Mouse (Mus musculus): ENCODE measurements around the gene 4931428F04Rik. TPM values are rescaled to one million over a fixed set of nuclear protein-coding genes. Genes with fewer than 3 reads are reported as not detected.
A peak's percentile ranks its signal among the peaks of the same experiment; 100 is the strongest.

4931428F04Rik gene
- polyA plus RNA-seq (2012; ENCODE audit: insufficient read depth, low replicate concordance) = 1.6 and 1.8 TPM in 2 replicates

DNA sequence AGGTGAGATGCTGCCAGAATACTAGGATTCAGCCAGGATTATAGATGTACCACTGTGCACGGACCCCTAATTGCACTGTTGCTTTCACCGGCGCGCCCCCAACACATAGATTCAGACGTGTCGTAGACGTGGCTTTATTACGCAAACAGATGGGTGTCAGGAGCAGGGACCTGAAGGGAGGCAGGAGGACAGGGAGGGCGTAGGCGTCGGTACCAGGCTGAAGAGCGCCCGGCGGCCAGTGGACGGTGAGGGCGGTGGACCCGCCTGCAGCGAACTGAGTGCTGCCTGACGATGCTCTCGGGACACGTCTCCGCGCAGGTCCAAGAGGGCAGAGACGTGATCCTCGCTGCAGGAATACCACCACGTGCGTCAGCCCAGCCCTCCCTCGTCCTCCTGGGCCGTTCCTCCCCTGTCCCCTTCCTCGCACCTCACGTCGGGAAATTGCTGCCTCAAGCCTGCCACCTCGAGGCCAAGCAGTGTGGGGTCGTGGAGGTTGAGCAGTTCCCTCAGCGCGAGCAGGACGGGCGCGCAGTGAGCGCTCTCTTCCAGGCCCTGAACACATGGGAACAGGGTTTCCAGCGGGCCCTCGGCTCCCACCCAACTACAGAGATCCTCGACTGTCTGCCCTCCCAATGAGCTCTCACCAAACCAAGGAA lies at the start of gene 4931428F04Rik:
Gene 4931428F04Rik (minus strand): TSS at position 60 of the 656 bp plus-strand sequence.
- peaks cover 67% of the 10 kb centered on the region for H3K4me1 ChIP-seq
- peak within 1 kb of the TSS; percentile 94 for H3K4me3 ChIP-seq (replicated peaks)
- H3K9me3 ChIP-seq = no peaks in the 10 kb centered on the region
- peaks cover 32% of the 10 kb centered on the region for H3K36me3 ChIP-seq (replicated peaks; ENCODE audit: low read length)
- peaks cover 6% of the 10 kb centered on the region for H3K27me3 ChIP-seq (replicated peaks)
- no peak for TF ChIP-seq GATA1 (IDR thresholded peaks at IDR 0.05; ENCODE audit: borderline replicate concordance, low read length)
- TF ChIP-seq FLI1 (IDR thresholded peaks at IDR 0.05; ENCODE audit: low read length) = no peak

GRCm38 (mm10) chr8:105338992-105339391 lies 49.3 kb upstream of the 4931428F04Rik start:
- Histone ChIP-seq H3K27me3 (replicated peaks) (no peaks in the 10 kb centered on the region), H3K9me3 (no peaks in the 10 kb centered on the region), H3K36me3 (replicated peaks; ENCODE audit: low read length) (peaks cover 92% of the 10 kb centered on the region), H3K4me1 (peaks cover 95% of the 10 kb centered on the region), H3K4me3 (replicated peaks) (peak overlapping the region; percentile 83)
- TF ChIP-seq GATA1 (IDR thresholded peaks at IDR 0.05; ENCODE audit: borderline replicate concordance, low read length) = no peak; the same call in 2 of the 3 replicates
- no peak for TF ChIP-seq FLI1 (IDR thresholded peaks at IDR 0.05; ENCODE audit: low read length)

- Histone ChIP-seq H3K27me3 (replicated peaks) (no peaks in the 10 kb centered on the region), H3K4me1 (peaks cover 91% of the 10 kb centered on the region), H3K36me3 (replicated peaks; ENCODE audit: low read length) (peaks cover 97% of the 10 kb centered on the region), H3K4me3 (replicated peaks) (peak overlapping the region; percentile 4), H3K9me3 (no peaks in the 10 kb centered on the region)
- no peak for TF ChIP-seq GATA1 (IDR thresholded peaks at IDR 0.05; ENCODE audit: borderline replicate concordance, low read length)
- TF ChIP-seq FLI1 (IDR thresholded peaks at IDR 0.05; ENCODE audit: low read length) = no peak
Measured at GRCm38 (mm10) chr8:105336373-105337130, 46.9 kb upstream of the 4931428F04Rik start.

DNA sequence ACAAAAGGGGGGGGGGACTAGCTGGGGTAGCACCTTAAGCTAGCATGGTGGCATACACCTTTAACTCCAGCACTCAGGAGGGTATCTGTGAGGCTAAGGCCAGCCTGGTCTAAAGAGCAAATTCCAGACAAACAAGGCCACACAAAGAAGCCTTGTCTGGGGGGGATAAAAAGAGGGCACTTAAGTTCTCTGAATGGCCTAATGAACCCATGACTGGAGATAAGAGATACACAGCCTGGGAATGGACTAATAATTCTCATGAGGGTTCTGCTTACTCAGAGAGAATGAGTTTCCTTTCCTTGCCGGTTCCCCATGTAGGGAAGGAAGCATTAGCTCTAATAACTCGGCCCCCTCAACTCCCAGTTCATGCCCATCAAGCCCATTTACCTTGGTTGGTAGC lies 42.9 kb upstream of the 4931428F04Rik start:
- H3K36me3 ChIP-seq (replicated peaks; ENCODE audit: low read length) = peaks cover 99% of the 10 kb centered on the region

GRCm38 (mm10) chr8:105331931-105332330 lies 42.3 kb upstream of the 4931428F04Rik start:
- H3K9me3 ChIP-seq = no peaks in the 10 kb centered on the region
- TF ChIP-seq FLI1 (IDR thresholded peaks at IDR 0.05; ENCODE audit: low read length) (no peak), GATA1 (IDR thresholded peaks at IDR 0.05; ENCODE audit: borderline replicate concordance, low read length) (no peak)
- H3K27me3 ChIP-seq (replicated peaks) = no peaks in the 10 kb centered on the region
- peaks cover 96% of the 10 kb centered on the region for H3K36me3 ChIP-seq (replicated peaks; ENCODE audit: low read length)
- peak overlapping the region; percentile 15 for H3K4me3 ChIP-seq (replicated peaks)
- H3K4me1 ChIP-seq = peaks cover 90% of the 10 kb centered on the region

More for the DNA sequence above, 42.9 kb upstream of the 4931428F04Rik start:
- Histone ChIP-seq H3K4me3 (replicated peaks) (no peak overlapping the region), H3K27me3 (replicated peaks) (no peaks in the 10 kb centered on the region), H3K9me3 (no peaks in the 10 kb centered on the region), H3K4me1 (peaks cover 90% of the 10 kb centered on the region)
- TF ChIP-seq FLI1 (IDR thresholded peaks at IDR 0.05; ENCODE audit: low read length) (no peak), GATA1 (IDR thresholded peaks at IDR 0.05; ENCODE audit: borderline replicate concordance, low read length) (no peak)

DNA sequence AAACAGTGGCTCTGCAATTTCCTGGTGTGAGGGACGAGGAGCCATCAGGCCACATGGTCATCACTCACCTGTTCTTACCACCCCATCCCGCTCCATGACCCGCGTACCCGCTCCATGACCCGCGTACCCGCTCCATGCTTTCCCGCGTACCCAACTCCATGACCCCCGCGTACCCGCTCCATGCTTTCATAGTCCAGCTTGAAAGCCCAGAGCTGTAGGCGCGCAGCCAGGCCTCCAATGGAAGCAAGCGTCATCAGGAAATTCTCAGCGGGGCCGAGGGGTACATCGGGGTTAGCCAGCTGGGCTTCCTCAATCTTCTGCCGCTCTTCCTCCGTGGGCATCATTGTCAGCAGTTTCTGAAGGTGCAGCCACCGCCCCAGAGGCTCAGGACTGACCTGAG lies 41.8 kb upstream of the 4931428F04Rik start:
- Histone ChIP-seq H3K27me3 (replicated peaks) (no peaks in the 10 kb centered on the region), H3K4me3 (replicated peaks) (peak overlapping the region; percentile 31), H3K36me3 (replicated peaks; ENCODE audit: low read length) (peaks cover 92% of the 10 kb centered on the region), H3K4me1 (peaks cover 89% of the 10 kb centered on the region), H3K9me3 (no peaks in the 10 kb centered on the region)
- TF ChIP-seq FLI1 (IDR thresholded peaks at IDR 0.05; ENCODE audit: low read length) = no peak
- TF ChIP-seq GATA1 (IDR thresholded peaks at IDR 0.05; ENCODE audit: borderline replicate concordance, low read length) = no peak

DNA sequence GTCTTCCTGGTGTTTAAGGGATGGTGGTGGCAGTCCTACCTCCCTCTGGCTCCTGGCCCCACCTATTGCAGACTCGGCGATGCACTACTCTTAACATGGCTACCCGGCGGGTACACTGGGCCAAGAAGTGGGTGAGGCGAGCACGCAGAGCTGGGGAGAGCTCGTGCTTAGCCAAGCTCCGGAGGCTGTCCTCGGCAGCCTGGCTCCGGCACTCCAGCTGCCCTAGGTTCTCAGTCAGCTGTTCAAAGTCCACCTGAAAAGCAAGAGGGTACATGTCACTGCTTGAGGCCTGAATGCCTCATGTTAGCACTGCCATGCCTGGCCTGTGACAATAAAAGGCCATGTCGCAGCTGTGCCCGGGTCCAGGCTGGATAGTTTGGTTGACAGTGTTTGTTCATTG lies 40.7 kb upstream of the 4931428F04Rik start:
- TF ChIP-seq FLI1 (IDR thresholded peaks at IDR 0.05; ENCODE audit: low read length) = no peak
- TF ChIP-seq GATA1 (IDR thresholded peaks at IDR 0.05; ENCODE audit: borderline replicate concordance, low read length) = no peak
- H3K9me3 ChIP-seq = no peaks in the 10 kb centered on the region
- H3K36me3 ChIP-seq (replicated peaks; ENCODE audit: low read length) = peaks cover 80% of the 10 kb centered on the region

DNA sequence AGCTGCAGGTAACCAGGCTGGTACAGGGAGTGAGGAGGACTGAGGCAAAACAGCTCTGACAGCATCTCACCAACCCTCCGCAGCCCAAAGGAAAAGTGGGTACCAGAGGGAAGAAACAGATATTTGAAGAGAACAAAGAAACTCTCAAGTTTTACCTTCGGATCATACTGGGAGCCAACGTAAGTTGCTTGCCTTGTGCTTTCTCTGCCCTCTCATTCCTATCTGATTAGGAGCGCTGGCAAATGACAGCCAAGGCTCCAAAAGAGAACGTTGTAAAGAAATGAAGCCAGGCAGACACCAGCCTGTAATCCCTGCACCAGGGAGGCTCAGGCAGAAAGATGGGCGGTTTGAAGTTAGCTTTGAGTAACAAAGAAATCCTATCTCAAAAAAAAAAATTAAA lies 37.3 kb upstream of the 4931428F04Rik start:
- H3K4me3 ChIP-seq (replicated peaks) = peak overlapping the region; percentile 96
- peaks cover 75% of the 10 kb centered on the region for H3K36me3 ChIP-seq (replicated peaks; ENCODE audit: low read length)
- H3K4me1 ChIP-seq = peaks cover 87% of the 10 kb centered on the region
- TF ChIP-seq GATA1 (IDR thresholded peaks at IDR 0.05; ENCODE audit: borderline replicate concordance, low read length) (no peak), FLI1 (IDR thresholded peaks at IDR 0.05; ENCODE audit: low read length) (no peak)
- no peaks in the 10 kb centered on the region for H3K9me3 ChIP-seq
- H3K27me3 ChIP-seq (replicated peaks) = no peaks in the 10 kb centered on the region

More for the DNA sequence above, 40.7 kb upstream of the 4931428F04Rik start:
- no peak overlapping the region for H3K4me3 ChIP-seq (replicated peaks)
- H3K27me3 ChIP-seq (replicated peaks) = no peaks in the 10 kb centered on the region
- H3K4me1 ChIP-seq = peaks cover 79% of the 10 kb centered on the region

DNA sequence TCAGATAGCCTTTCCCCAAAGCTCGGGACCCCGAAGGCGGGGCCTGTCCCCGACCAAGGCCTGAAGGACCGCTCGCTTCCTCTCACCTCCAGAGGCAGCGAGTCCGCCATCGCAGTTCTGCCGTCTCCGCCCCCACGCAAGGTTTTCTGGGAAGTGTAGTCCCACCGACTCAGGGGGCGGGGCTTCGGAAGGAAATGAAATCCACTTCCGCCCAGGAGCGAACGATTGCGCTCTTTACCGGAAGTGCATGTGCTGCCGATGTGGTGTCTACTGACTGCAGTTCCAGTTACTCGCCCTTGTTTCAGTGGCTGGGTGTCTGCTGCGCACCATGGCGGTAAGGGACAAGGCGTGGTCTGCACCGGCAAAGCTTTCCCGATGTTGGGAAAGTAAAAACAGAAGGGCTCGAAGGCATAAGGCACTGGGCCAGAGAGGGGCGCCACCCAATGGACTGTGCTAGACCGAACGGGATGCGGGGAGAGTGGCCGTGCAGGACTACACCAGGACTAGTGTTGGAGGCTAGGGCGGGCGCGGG lies 36.5 kb upstream of the 4931428F04Rik start, which contains the start of the genes Lrrc29 and Tmem208:
Gene Lrrc29 (minus strand): TSS at position 138 of the 532 bp plus-strand sequence.
Gene Tmem208 (plus strand): TSS at position 214 of the 532 bp plus-strand sequence.
- H3K9me3 ChIP-seq = no peaks in the 10 kb centered on the region
- H3K4me1 ChIP-seq = peaks cover 86% of the 10 kb centered on the region
- TF ChIP-seq GATA1 (IDR thresholded peaks at IDR 0.05; ENCODE audit: borderline replicate concordance, low read length) (no peak), FLI1 (IDR thresholded peaks at IDR 0.05; ENCODE audit: low read length) (peak; percentile 93)
- H3K36me3 ChIP-seq (replicated peaks; ENCODE audit: low read length) = peaks cover 74% of the 10 kb centered on the region
- H3K4me3 ChIP-seq (replicated peaks) = peak within 1 kb of the TSS; percentile 96
- H3K27me3 ChIP-seq (replicated peaks) = no peaks in the 10 kb centered on the region

All from megakaryocyte, embryonic 14.5 days (primary cell).